Mouse (Mus musculus) thymus, postnatal 10 days (tissue): ENCODE data around the gene Fastkd1.
"Not testable (repeated sequence)": the region's sequence is repeated elsewhere in the genome, so short reads cannot be mapped to it uniquely, and the experiment has no call there.

Source experiments
- DNase-seq, 2 experiments: peaks; one replicate each; pipeline ENCODE4 v3.0.0; 2021; ENCODE audit warnings: low spot score in 2 of 2

Gene Fastkd1

GRCm38 (mm10) chr2:69669853-69670252 lies 43.5 kb downstream of the Fastkd1 start, which contains the start of gene Klhl41:
TSS of gene Klhl41 (plus strand) at chr2:69670120.
- no peak for DNase-seq

- no peak for DNase-seq
Observed at GRCm38 (mm10) chr2:69668414-69668813, 44.9 kb downstream of the Fastkd1 start.

DNA sequence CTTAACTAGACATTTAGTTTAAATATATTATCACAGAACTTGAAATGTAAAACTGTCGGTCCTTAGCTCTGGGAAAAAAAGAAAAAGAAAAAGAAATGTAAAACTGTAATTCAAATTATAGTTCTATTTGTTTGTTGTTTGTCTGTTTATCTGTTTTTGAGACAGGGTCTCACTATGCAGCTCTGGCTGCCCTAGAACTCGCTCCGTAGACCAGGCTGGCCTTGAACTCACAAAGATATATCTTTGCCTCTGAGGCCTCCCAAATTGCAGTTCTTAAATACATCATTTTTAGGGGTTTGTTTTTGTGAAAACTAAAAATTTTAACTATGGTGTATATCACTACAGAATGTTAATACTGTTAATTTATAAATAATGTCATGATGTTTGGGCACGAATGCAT lies 45.7 kb downstream of the Fastkd1 start:
- no peak for DNase-seq

DNA sequence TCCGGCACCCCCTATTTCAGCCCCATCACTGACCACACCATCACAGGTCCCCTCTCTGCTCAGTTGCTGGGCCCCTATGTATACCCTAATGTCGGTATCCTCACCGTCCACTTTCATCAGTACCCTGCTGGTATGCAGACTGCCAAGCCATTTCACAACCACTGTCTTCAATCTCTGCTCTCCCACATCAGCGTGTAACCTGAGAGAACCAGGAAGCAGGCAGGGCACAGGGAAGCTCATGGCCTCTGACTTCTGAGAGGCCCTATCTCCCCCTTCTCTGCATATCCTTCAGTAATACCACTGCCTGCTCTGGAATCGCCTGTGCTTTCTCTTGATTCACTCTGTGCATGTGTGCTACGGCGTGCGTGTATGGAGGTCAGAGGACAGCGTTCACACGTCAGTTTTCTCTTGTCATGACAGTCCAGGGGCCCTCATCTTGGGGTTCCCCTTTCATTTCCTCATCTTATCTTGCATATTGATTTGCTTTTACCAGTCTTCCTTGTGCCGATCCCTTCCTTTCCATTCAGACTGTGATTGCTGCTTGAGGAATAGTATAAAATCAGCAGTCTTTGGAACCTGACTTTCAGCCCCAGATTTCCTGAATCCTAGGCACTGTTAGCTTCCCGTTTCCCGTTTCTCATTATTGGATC lies 49.4 kb downstream of the Fastkd1 start:
- DNase-seq, result no peak

GRCm38 (mm10) chr2:69659326-69659725 lies 54.0 kb downstream of the Fastkd1 start:
- DNase-seq, result no peak

DNA sequence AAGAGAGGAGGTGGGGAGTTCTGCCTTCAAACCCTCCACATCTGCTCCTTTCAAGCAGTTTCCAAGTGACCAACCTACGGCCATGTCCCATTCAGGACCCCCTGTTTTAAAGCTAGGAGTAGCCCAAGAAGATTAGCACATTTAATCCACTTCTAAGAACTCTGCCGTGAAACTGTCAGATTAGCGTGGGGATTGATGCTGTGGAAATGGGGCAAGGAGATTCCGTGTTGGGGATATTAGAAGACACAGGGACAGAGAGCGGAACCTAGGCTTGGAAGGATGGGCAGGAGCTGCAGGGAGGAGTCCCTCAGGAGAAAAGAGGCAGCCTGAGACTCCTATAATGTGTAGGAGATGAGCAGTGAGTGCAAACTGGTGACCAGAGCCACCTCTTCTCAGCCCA lies 63.6 kb downstream of the Fastkd1 start:
- no peak for DNase-seq

DNA sequence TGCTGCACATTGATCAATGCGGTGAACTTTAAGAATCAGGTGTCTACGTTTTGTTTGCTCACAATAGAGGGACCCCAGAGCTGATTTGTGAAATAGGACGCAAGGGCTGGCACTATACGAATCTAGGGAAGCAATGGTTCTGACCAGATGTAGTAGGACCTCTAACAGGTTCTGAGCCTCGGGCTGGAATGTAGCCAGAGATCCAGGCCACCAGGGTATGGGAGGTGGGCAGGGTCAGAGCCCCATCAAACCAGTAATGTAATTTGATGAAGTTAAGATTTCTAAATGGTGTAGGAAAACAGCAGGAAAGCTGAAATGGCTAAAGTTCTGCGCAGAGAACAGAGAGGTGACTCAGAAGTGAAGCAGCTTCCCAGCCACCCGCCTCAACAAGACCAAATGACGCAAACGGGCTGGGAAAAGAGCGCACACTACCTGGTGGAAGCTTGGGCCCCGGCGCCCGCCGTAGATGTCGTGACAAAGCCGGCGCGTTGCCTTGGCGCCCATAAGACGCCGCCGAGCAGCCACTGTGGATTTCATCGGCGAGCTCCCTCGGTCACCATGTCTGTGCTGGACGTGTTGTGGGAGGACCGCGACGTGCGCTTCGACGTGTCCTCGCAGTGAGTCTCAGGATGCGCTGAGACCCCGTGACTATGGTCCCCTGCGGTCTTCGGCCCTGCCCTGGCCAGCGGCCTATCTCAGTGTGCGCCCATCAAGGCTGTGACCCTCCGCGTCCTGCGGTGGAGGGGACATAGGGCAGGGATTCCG lies 66.4 kb downstream of the Fastkd1 start, which contains the start of gene Bbs5:
TSS of gene Bbs5 (plus strand) at position 446 of the 765 bp plus-strand sequence.
- DNase-seq, result peak; percentile 56 to 73

- DNase-seq, result no peak
Observed at GRCm38 (mm10) chr2:69644968-69645617, 68.2 kb downstream of the Fastkd1 start.

- no peak for DNase-seq
Observed at GRCm38 (mm10) chr2:69640100-69640499, 73.2 kb downstream of the Fastkd1 start.

GRCm38 (mm10) chr2:69637989-69638388 lies 75.3 kb downstream of the Fastkd1 start:
- DNase-seq, result not testable (repeated sequence)
